Mouse (Mus musculus) liver, embryonic 13.5 days (tissue): ENCODE results near the gene Edc3. TPM values are rescaled to one million over a fixed set of nuclear protein-coding genes. Genes with fewer than 3 reads are reported as not detected.

ENCODE experiments used
- ATAC-seq: fragments of 200-750 bp; cut with Nextera tagmentation; 2 replicates; pipeline ENCODE4 v1.8.0; 2017; ENCODE audit warnings: low read depth, mild to moderate bottlenecking, moderate number of reproducible peaks, moderate library complexity
- DNase-seq: peaks from one replicate; pipeline ENCODE4 v3.0.0; 2022
- H3K27ac ChIP-seq: fragments of 300-500 bp; sonication (generic); 2 replicates; pipeline ENCODE4 v1.5.1; 2015; ENCODE audit warnings: moderate library complexity, mild to moderate bottlenecking, inconsistent platforms
- H3K27me3 ChIP-seq: fragments of 300-500 bp; sonication (generic); 2 replicates; pipeline ENCODE4 v1.6.1; 2015; ENCODE audit warnings: mild to moderate bottlenecking, inconsistent platforms
- H3K36me3 ChIP-seq: fragments of 300-500 bp; sonication (generic); 2 replicates; pipeline ENCODE4 v1.6.1; 2015; ENCODE audit warnings: mild to moderate bottlenecking, inconsistent platforms
- H3K4me1 ChIP-seq: fragments of 300-500 bp; sonication (generic); replicated peaks from 2 replicates; pipeline ENCODE4 v1.6.1; 2015; ENCODE audit warnings: inconsistent platforms
- H3K4me2 ChIP-seq: fragments of 300-500 bp; sonication (generic); 2 replicates; pipeline ENCODE4 v1.6.1; 2015; ENCODE audit warnings: inconsistent platforms, mild to moderate bottlenecking, moderate library complexity
- H3K4me3 ChIP-seq: fragments of 300-500 bp; sonication (generic); replicated peaks from 2 replicates; pipeline ENCODE4 v1.5.1; 2015; ENCODE audit warnings: mild to moderate bottlenecking, inconsistent platforms
- H3K9ac ChIP-seq: fragments of 300-500 bp; sonication (generic); 2 replicates; pipeline ENCODE4 v1.6.1; 2015; ENCODE audit warnings: mild to moderate bottlenecking, inconsistent platforms
- H3K9me3 ChIP-seq: fragments of 300-500 bp; sonication (generic); replicated peaks from 2 replicates; pipeline ENCODE4 v1.6.1; 2016; ENCODE audit warnings: inconsistent platforms
- WGBS: fragments of 180-500 bp; shearing (Covaris S2); methylation state at CpG from one replicate; pipeline ENCODE4 v1.1.7; 2015; ENCODE audit not compliant: insufficient replicate concordance; 5-methylcytosine and 5-hydroxymethylcytosine counted together
- polyA plus RNA-seq: library from polyadenylated mRNA; unstranded; fragments of >200 nt; fragmentation: Nextera tagmentation; extraction: Ambion mirVana; gene quantifications from 2 replicates; pipeline ENCODE4 v1.2.1, GENCODE M21; 2015

Edc3 gene
- 16.7 and 18.4 TPM in 2 replicates for polyA plus RNA-seq

DNA sequence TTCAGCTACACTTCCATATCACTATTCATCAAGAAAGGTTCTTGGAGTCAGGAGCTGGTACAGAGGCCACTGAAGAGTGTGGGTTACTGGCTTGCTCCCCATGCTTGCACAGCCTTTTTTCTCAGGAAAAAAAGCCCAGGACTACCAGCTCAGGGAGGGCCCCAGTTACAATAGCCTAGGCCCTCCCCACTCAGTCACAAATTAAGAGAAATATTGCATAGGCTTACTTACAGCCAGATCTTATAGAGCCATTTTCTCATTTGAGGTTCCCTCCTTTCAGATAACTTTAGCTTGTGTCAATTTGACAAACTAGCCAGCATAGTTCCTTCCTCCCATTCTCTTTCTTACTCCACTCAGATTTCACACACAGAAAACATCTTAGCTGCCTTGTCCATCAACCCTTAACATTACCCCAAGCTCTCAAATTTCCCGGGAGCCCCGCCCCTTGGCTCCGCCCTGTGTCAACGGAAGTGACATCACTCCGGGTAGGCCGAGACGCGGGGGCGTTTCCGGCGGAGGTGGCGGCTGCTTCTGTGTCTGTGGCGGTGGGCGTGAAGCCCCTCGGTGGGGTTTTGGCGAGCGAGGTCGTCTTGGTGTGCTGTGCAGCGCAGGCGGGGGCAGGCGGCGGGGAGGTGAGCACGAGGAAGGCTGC lies at the start of gene Edc3:
Gene Edc3, plus strand, starts transcription at position 473 of the 652 bp plus-strand sequence.
- DNase-seq (peak; percentile 83), ATAC-seq (peak; percentile 81)
- H3K4me3 ChIP-seq: peak within 1 kb of the TSS; percentile 93
- peaks cover 11% of the 10 kb centered on the region for H3K36me3 ChIP-seq
- under 1% methylated on average over 23 of the region's 23 CpGs for WGBS
- peak within 1 kb of the TSS; percentile 86 for H3K4me2 ChIP-seq
- H3K27me3 ChIP-seq: no peaks in the 10 kb centered on the region
- peak within 1 kb of the TSS; percentile 87 for H3K27ac ChIP-seq
- peak within 1 kb of the TSS; percentile 89 for H3K9ac ChIP-seq
- no peaks in the 10 kb centered on the region; the same call in 1 of the 2 replicates for H3K9me3 ChIP-seq
- H3K4me1 ChIP-seq: peaks cover 22% of the 10 kb centered on the region

DNA sequence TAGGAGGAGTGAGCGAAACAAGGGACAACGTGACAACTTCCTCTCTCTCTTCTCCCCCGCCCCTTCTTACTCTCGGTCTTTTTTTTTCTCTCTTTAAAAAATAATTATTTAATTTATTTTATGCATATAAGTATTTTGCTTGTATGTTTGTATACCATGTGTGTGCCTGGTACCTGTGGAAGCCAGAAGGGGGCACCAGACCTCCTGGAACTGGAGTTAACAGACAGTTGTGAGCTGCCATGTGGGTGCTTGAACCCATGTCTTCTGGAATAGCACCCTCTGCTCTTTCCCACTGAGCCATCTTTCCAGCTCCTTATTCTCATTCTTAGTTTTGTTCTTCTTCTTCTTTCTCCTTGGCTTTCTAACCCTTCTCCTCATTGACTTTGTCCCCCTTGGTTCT lies 49.4 kb upstream of the Edc3 start:
- H3K4me1 ChIP-seq: peaks cover 30% of the 10 kb centered on the region
- no peak overlapping the region for H3K27ac ChIP-seq
- H3K36me3 ChIP-seq: no peaks in the 10 kb centered on the region
- no peak for DNase-seq
- no peak overlapping the region for H3K4me3 ChIP-seq
- WGBS: 70% methylated on average over 4 of the region's 4 CpGs
- H3K27me3 ChIP-seq: no peaks in the 10 kb centered on the region
- no peak for ATAC-seq
- H3K4me2 ChIP-seq: no peak overlapping the region
- H3K9me3 ChIP-seq: no peaks in the 10 kb centered on the region
- no peak overlapping the region for H3K9ac ChIP-seq

DNA sequence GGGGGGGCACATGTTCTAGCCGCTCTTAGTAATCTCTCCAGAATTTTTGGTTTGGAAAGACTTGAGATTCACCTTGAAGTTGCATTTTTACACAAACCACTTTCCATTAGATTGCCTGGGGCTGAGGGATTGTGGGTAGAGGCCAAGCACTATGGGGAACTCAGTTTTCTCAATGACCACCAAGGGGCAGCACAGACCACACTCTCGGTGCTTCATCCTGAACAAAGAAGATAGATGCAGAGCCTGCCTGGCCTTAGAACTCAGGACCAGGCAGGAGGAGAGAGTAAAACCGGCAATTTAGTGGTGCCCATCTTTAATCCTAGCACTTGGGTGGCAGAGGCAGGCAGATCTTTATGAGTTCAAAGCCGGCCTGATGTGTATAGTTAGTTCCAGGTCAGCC lies 48.6 kb upstream of the Edc3 start:
- Histone ChIP-seq H3K4me3 (no peak overlapping the region), H3K4me2 (0 out of 2 replicates have a peak overlapping the region, but pooled peaks have one; percentile 45), H3K27ac (peak overlapping the region; percentile 72), H3K27me3 (no peaks in the 10 kb centered on the region), H3K36me3 (no peaks in the 10 kb centered on the region), H3K4me1 (peaks cover 30% of the 10 kb centered on the region), H3K9ac (no peak overlapping the region), H3K9me3 (no peaks in the 10 kb centered on the region)
- peak; percentile 69 for DNase-seq
- peak; percentile 60 for ATAC-seq
- WGBS: 10% methylated on average over 4 of the region's 4 CpGs

DNA sequence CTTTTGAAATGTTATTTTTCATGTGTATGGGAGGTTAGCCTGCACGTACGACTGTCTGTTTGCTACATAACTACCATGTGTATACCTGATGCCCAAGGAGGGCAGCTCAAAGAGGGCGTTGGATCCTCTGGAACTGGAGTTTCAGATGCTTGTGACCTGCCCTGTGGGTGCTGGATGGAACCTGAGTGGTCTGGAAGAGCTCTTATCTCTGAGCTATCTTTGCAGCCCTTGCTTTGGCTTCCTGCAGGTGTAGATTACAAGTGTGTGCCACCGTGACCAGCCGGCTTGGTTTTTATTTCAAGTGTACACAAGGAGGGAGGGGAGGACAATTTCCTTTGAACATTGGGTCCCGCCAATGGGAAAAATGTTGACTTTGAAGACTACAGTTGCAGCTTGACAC lies 47.8 kb upstream of the Edc3 start:
- H3K9ac ChIP-seq: peak overlapping the region; percentile 34
- DNase-seq: peak; percentile 65
- H3K27ac ChIP-seq: peak overlapping the region; percentile 72

DNA sequence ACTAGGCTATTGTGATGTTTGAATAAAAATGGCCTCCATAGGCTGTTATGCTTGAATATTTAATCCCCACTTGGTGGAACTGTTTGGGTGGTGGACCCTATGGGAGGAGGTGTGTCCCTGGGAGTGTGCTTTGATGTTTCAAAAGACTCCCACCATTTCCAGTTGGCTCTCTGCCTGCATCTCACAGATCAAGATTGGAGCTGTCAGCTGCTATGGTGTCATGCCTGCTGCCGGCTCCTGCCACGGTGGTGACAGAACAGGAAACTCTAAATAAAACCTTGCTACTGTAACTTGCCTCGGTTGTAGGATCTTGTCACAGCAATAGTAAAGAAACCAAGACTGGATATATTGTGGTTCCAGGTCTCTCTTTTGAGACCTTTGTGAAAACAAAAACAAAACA lies 46.8 kb upstream of the Edc3 start:
- 32% methylated on average over 3 of the region's 3 CpGs for WGBS
- H3K4me1 ChIP-seq: peaks cover 24% of the 10 kb centered on the region
- no peak overlapping the region for H3K4me3 ChIP-seq

More for the DNA sequence above, 47.8 kb upstream of the Edc3 start:
- ATAC-seq: peak; percentile 78
- Histone ChIP-seq H3K27me3 (no peaks in the 10 kb centered on the region), H3K9me3 (no peaks in the 10 kb centered on the region), H3K36me3 (no peaks in the 10 kb centered on the region), H3K4me2 (peak overlapping the region; percentile 45), H3K4me3 (no peak overlapping the region), H3K4me1 (peaks cover 29% of the 10 kb centered on the region)
- 35% methylated on average over 6 of the region's 6 CpGs for WGBS

DNA sequence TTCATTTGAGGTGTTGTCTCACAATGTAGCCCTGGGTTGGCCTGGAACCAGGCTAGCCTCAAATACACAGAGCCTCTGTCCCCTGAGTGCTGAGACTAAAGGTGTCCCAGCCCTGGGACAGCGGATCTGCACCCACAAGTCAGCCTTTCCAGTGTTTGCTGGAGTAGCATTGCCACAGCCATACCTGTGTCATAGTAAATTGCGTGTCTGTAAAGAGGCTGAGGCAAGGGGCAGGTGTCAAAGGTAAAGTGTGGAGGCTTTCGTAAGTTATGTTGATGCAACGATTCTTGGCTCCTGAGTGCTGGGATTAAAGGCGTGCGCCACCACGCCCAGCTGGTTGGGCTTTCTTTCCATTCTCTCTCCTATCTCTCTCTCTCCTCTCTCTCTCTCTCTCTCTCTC lies 43.7 kb upstream of the Edc3 start:
- Histone ChIP-seq H3K36me3 (no peaks in the 10 kb centered on the region), H3K9me3 (no peaks in the 10 kb centered on the region), H3K4me1 (peaks cover 33% of the 10 kb centered on the region), H3K27me3 (no peaks in the 10 kb centered on the region), H3K4me3 (no peak overlapping the region), H3K9ac (no peak overlapping the region), H3K4me2 (no peak overlapping the region), H3K27ac (no peak overlapping the region)
- ATAC-seq: no peak
- 68% methylated on average over 7 of the region's 7 CpGs for WGBS
- no peak for DNase-seq

More for the DNA sequence above, 46.8 kb upstream of the Edc3 start:
- no peak overlapping the region for H3K9ac ChIP-seq
- no peaks in the 10 kb centered on the region for H3K36me3 ChIP-seq
- DNase-seq: no peak
- no peaks in the 10 kb centered on the region for H3K27me3 ChIP-seq
- H3K27ac ChIP-seq: 0 out of 2 replicates have a peak overlapping the region, but pooled peaks have one; percentile 72
- H3K4me2 ChIP-seq: no peak overlapping the region
- ATAC-seq: no peak
- no peaks in the 10 kb centered on the region for H3K9me3 ChIP-seq

DNA sequence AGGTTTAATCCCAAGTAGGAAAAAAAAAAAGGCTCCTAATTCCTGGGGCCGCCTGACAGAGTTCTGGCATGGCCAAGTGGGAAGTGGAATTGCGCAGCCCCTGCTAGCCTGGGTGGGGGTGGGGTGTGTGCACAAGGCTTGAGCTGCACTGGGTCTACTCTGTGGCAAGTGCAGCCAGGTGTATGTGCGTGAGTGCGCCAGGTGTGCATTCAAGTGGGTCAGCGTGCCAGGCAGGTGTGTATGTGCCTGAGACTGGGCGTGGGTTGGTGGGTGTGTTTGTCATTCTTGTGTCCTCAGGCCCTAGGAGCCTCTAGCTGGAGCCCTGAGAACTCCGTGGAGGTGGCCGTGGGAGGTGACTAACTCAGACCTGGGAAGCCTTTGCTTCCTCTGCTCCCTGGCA lies 41.8 kb upstream of the Edc3 start:
- no peaks in the 10 kb centered on the region for H3K36me3 ChIP-seq
- no peaks in the 10 kb centered on the region for H3K27me3 ChIP-seq
- H3K9me3 ChIP-seq: no peaks in the 10 kb centered on the region
- ATAC-seq: no peak
- H3K4me1 ChIP-seq: peaks cover 16% of the 10 kb centered on the region
- WGBS: 76% methylated on average over 8 of the region's 8 CpGs
- DNase-seq: no peak
- no peak overlapping the region for H3K4me3 ChIP-seq
- no peak overlapping the region for H3K4me2 ChIP-seq
- no peak overlapping the region for H3K27ac ChIP-seq
- no peak overlapping the region for H3K9ac ChIP-seq

DNA sequence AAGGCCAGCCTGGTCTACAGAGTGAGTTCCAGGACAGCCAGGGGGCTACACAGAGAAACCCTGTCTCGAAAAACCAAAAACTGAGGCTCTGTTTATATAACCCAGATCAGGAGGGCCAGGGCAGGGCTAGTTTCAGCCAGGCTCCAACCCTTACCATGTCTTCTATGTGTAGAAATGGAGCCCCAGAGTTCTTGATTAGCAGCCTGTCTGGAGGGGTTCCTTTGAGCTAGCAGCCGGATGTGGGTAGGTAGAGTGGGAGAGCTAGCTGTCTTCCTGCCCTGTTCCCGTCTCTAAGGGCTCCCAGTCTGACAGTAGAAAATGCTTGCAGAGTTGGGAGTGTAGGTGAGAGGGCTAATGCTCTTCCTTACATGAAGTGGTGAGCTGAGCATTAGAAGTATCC lies 41.2 kb upstream of the Edc3 start:
- DNase-seq (no peak), ATAC-seq (no peak)
- 41% methylated on average over 3 of the region's 3 CpGs for WGBS
- Histone ChIP-seq H3K4me2 (no peak overlapping the region), H3K4me1 (peaks cover 15% of the 10 kb centered on the region), H3K9ac (no peak overlapping the region), H3K27ac (no peak overlapping the region), H3K9me3 (no peaks in the 10 kb centered on the region), H3K27me3 (no peaks in the 10 kb centered on the region), H3K4me3 (no peak overlapping the region), H3K36me3 (no peaks in the 10 kb centered on the region)

DNA sequence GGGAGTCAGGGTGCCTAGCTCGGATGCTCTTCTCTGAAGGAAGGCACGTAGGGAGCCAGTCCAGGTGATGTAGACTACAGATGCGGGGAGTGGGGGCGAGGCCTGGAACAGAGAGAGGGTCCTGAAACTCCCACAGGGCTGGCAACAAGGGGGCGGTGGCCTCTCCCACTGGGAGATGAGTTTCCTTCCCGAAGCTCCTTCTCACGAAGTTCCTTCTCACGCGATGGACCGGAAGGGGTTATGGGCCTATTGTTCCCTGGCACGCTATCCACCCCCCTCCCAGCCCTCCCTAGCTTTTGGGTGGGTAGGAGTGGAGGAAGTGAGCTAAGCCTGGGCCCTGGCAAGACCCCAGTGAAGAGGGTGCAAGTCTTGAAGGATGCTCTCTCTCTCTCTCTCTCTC lies 40.5 kb upstream of the Edc3 start:
- ATAC-seq (no peak), DNase-seq (no peak)
- Histone ChIP-seq H3K4me2 (no peak overlapping the region), H3K4me3 (no peak overlapping the region), H3K27ac (no peak overlapping the region), H3K36me3 (no peaks in the 10 kb centered on the region), H3K4me1 (peaks cover 15% of the 10 kb centered on the region), H3K27me3 (no peaks in the 10 kb centered on the region), H3K9ac (no peak overlapping the region), H3K9me3 (no peaks in the 10 kb centered on the region)
- 51% methylated on average over 11 of the region's 11 CpGs for WGBS

DNA sequence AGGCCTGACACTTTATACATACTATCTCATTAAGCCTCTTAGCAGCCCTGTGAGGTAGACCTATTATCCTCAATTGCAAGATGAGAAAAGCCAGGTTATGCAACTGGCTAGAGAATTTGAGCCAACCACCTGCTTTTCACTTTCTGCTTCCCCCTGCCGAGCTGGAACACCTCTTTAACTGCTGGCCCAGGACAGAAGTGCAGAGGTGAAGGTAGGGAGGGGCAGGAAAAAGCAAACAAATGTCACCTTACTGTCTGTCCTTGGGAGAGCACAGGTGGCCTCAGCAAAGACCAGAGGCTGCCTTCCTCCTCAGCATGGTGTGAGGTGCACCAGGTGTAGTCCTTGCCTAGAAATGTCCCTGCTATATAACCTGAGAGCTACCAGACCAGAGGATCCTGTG lies 40.1 kb upstream of the Edc3 start:
- 33% methylated on average over 1 of the region's 1 CpGs for WGBS
- no peaks in the 10 kb centered on the region for H3K27me3 ChIP-seq
- peaks cover 15% of the 10 kb centered on the region for H3K4me1 ChIP-seq
- no peak overlapping the region for H3K4me3 ChIP-seq
- DNase-seq (no peak), ATAC-seq (no peak)
- H3K27ac ChIP-seq: no peak overlapping the region
- H3K36me3 ChIP-seq: no peaks in the 10 kb centered on the region
- H3K9ac ChIP-seq: no peak overlapping the region
- H3K4me2 ChIP-seq: no peak overlapping the region
- H3K9me3 ChIP-seq: no peaks in the 10 kb centered on the region

DNA sequence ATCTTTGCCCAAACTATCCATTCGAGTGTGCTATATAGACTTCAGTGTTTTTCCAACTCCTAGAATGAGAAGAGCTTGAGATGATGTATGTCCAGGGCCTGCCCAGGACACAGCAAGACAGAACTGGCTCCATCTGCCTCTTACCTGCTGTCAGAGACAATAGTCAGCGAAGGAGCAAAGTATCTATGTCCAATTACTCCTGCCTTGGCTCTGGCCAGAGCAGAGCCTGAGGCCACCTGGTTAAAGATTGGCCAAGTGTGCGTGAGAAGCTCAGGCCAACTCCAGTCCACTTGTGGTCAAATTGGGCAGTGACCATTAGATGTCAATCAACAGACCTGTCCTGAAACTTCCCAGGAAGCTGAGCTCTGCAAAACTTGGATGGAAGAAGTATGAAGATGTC lies 38.8 kb upstream of the Edc3 start:
- DNase-seq (no peak), ATAC-seq (peak; percentile 34; the same call in 1 of the 2 replicates)
- WGBS: 52% methylated on average over 3 of the region's 3 CpGs
- Histone ChIP-seq H3K4me2 (no peak overlapping the region), H3K36me3 (no peaks in the 10 kb centered on the region), H3K4me3 (no peak overlapping the region), H3K27ac (no peak overlapping the region), H3K9ac (no peak overlapping the region), H3K9me3 (no peaks in the 10 kb centered on the region), H3K27me3 (no peaks in the 10 kb centered on the region), H3K4me1 (peaks cover 15% of the 10 kb centered on the region)

DNA sequence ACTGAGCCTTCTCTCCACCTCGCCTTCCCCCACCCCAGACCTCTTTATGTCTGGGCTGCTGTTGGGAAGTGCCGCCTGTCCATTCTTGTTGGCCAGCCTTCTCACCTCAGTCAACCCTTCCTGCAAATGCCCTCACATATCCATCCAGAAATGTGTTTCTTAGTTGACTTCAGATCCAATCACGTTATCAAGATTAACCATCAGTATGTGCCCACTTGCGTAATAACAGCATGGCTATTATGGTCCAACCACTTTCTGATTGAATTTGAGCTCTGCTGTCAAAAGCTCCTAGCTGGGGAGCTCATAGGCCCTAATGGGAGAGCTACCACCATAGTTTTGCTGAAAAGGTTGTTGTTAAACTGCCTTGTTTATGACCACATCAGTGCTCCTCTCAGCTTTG lies 37.3 kb upstream of the Edc3 start:
- H3K4me2 ChIP-seq: no peak overlapping the region
- no peaks in the 10 kb centered on the region for H3K27me3 ChIP-seq
- DNase-seq (no peak), ATAC-seq (no peak)
- H3K4me1 ChIP-seq: peaks cover 15% of the 10 kb centered on the region
- H3K9me3 ChIP-seq: no peaks in the 10 kb centered on the region
- H3K27ac ChIP-seq: peak overlapping the region; percentile 51; the same call in 1 of the 2 replicates
- 66% methylated on average over 4 of the region's 4 CpGs for WGBS
- no peak overlapping the region for H3K9ac ChIP-seq
- no peaks in the 10 kb centered on the region for H3K36me3 ChIP-seq
- H3K4me3 ChIP-seq: no peak overlapping the region
